Mouse (Mus musculus): Measurements from ENCODE around the gene Cluh.

Cluh gene

DNA sequence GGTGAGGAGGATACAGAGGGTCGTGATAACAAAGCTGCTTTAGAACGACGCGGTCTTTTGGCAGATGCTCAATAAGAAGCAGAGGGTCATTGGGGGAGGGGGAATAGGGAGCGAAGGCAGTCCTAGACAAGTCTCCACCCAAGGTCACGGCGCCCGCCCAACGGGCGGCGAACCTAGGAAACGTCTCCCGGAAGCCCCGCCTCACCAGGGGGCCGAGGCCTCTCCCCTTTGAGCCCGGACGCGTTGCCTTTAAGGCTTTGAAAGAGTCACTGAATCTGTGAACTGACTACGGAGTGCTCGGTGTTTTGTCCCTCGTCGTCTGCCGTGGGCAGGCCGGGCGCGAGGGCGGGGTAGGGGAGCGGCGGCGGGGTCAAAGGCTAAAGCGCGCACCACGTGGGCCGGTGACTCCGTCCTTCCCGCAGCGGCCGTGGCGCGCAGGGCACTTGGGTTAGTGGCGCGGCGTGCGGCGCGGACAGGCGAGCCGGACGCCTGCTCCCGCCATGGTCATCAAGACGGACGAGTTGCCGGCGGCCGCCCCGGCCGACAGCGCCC is at the start of gene Cluh:
Cluh (plus strand) TSS at position 401 of the 552 bp plus-strand sequence.
- peak; percentile 97 to 98 for DNase-seq

GRCm38 (mm10) chr11:74602286-74602685 is 47.0 kb upstream of the Cluh start:
- no peak for DNase-seq

- no peak for DNase-seq
Measured at GRCm38 (mm10) chr11:74610068-74610467, 39.2 kb upstream of the Cluh start.

DNA sequence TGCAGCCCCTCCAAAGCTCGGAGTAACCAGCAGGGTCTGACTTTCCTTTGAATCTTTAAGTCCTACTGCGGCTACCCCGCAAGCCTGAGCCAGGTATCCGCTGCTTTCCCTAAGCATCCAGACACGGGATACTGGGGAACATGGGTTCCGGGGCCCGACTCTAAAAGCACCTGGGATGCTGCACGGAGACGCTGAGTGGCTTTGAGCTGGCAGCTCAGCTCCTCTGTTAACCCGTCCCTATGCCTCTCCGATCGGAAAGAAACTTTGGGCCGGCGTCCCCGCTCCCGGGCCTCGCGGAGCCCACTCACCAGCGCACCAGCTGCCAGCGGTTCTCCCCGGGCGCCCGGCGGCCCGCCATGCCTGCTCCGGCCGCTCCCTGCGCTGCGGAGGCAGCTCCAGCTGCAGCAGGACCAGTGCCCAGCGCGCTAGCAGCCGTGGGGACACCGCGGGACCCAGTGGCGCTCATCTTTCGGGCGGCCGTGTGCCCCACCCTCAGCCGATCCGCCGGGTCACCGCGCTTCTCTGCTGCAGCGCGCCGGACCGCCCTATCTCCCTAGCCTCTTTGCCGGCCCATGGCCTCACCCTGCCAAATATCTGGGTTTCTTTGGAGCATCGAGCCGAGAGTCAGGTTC is 38.6 kb upstream of the Cluh start, which contains the start of gene Rap1gap2:
Rap1gap2 (minus strand) TSS at position 371 of the 632 bp plus-strand sequence.
- DNase-seq = no peak

DNA sequence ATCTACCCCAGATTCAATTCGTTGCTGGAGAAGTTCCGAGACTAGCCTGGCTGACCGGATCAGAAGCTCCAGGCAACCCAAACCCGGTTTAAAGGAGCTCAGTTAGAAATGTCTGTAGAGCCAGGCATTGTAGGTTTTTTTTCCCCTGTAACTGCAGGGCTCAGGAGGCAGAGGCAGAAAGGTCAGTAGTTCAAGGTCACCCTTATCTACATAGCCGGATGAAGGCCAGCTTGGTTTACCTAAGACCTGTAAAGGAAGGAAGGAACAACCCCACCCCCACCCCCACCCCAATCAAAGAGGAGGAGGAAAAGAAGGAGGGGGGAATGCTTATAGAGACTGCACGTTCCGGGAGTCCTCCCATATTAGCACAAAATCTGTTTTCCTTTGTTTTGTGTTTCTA is 37.9 kb upstream of the Cluh start:
- DNase-seq = no peak

- no peak for DNase-seq
Measured at GRCm38 (mm10) chr11:74613428-74613827, 35.9 kb upstream of the Cluh start.

- DNase-seq = no peak
Measured at GRCm38 (mm10) chr11:74615571-74615970, 33.7 kb upstream of the Cluh start.

- DNase-seq = peak; percentile 42 to 55
Measured at GRCm38 (mm10) chr11:74619201-74619955, 29.9 kb upstream of the Cluh start, which contains the start of gene Ccdc92b. TSS of gene Ccdc92b (plus strand) at chr11:74619605.

DNA sequence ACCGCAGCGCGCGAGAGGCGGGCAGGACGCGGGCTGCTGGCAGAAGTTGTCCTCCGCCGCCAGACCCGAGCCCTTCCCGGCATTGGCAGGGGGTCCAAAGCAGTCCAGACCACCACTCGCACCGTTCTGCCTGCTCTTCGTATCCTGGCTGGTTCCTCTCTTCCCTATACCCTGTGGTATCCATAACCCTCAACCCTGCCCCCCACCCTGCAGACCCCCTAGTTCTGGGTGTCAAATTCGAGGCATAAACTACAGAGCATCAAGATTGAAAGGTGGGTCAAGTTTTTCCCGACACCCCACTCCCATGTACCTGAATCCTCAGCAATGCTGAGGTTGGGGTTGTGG is 29.4 kb upstream of the Cluh start:
- no peak for DNase-seq

DNA sequence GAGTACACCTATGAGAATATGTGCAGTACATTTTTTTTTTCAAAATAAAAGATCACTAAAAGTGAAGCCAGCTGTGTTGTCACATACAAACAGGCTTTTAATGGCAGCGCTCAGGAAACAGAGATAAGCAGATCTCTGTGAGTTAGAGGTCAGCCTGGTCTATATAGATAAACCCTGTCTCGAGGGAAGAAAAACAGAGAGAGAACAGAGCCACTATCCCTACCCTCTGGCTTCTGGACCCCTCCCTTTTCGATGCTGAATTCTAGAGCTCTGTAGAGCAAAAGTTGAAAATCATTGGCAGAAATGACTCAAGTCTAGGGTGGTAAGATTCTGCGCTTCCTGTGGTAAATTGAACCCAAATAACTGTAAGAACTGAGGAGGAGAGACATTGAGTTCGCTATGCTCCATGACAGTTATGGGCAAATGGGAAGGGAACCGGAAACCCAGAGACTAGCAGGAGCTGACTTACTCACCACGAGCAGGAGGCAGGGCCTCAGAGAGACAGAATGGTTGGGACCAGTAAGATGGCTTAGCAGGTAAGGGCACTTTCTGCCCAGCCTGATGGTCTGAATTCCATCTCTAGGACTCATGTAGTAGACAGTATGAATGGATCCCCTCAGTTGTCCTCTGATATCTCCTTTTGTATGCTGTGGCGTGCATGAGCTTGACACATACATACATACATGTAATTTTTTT is 27.2 kb upstream of the Cluh start:
- DNase-seq = no peak

DNA sequence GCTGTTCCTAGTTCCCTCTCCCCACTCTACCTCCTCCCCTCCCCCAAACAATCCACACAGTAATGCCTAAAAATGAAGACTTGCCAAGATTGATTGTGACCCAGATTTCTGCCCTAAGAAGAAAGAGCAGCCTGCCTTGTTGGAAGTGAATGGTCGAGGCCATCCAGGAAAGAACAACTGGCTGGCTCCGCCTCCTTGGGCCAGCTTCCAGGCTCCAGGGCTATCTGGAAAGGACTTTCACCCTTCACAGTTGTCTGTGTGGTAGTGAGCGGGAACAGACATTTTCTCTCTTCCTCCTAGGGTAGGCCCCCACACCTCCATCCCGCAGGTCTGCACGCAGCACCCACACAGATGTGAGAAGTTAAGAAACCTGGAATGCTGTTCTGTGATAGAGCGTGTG is 25.6 kb upstream of the Cluh start:
- DNase-seq = no peak

DNA sequence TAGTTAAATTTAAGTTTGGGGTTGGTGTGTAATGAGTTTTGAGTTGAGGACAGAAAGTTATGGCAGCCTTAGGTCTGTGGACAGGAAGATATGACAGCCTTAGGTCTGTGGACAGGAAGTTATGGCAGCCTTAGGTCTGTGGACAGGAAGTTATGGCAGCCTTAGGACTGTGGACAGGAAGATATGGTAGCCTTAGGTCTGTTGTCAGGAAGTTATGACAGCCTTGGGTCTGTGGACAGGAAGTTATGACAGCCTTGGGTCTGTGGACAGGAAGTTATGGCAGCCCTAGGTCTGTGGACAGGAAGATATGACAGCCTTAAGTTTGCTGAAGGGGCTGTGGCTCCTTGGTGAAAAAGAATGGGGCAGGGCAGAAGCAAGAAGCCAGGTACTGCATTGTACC is 24.0 kb upstream of the Cluh start:
- no peak for DNase-seq

DNA sequence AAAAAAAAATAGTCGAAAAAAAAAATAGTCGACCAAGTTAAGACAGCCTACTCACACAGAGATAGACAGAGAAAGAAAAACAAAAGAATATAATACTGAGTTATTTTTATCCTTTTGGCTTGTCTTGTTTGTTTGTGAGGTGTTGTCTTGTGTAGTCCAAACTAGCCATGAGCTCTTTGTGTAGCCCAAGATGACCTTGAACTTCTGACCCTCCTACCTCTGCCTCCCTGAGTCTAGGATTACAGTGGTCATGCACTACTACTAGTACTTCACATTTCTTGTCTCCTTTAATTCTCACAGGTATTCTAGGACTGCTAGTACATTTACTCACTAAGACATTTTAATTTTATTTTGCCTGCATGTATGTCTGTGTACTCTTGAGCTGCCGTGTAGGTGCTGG is 21.8 kb upstream of the Cluh start:
- no peak for DNase-seq

DNA sequence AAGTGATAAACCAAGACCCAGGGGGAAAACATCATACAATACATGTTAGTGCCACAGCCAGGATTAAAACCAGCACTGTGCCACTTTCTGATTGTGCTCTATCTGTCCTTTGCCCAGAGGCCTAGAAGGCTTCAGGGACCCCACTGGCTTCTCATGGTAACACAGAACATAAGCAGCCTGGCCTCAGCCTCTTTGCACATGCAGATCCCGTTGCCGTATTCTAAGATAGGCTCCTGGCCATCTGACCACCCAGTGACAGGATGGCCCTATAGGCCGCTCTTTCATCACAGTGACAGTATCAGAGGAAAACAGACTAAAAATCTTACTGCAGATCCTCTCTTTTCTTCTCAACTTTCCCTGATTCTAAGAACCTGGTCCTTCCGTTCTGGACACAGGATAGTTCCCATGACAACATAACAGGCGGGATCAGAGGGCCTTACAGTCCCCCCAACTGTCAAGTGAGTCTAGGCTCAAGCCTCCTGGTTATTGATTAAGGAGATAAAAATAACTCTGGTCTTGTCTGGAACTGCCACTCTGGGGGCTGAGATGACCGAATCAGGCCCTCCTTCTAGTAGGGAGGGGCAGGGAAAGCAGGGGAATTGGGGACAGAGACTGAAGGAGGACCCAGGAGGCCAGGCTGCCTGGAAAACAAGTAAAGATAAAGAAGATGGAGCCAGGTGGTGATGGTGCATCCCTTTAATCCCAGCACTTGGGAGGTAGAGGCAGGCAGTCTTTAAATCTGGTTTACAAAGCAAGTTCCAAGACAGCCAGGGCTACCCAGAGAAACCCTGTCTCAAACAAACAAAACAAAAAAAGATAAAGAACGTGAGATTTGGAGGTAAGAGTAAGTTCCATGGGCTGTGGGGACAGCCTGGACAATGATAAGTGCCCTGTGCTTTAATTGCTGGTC is 17.2 kb upstream of the Cluh start:
- DNase-seq = no peak

GRCm38 (mm10) chr11:74634490-74635275 is 14.6 kb upstream of the Cluh start:
- DNase-seq = peak in 1 of 2 experiments; percentile 37

DNA sequence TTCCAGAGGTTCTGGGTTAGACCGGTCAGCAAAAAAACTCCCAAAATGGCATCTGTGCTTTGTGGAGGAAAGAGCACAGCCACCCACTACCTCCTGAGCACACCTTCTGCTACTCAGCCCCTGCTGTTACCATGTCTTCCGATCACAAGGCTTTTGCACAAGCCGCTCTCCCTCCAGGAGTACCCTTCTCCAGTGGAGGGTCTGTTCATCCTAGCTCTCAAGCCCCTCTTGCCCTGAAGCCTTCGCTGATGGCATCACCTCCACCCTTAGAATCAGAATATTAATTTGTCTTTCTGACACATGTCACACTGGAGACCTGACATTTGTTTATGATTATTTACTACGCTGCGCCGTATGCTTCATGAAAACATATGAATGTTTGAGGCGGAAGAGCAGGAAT is 11.8 kb upstream of the Cluh start:
- no peak for DNase-seq

DNA sequence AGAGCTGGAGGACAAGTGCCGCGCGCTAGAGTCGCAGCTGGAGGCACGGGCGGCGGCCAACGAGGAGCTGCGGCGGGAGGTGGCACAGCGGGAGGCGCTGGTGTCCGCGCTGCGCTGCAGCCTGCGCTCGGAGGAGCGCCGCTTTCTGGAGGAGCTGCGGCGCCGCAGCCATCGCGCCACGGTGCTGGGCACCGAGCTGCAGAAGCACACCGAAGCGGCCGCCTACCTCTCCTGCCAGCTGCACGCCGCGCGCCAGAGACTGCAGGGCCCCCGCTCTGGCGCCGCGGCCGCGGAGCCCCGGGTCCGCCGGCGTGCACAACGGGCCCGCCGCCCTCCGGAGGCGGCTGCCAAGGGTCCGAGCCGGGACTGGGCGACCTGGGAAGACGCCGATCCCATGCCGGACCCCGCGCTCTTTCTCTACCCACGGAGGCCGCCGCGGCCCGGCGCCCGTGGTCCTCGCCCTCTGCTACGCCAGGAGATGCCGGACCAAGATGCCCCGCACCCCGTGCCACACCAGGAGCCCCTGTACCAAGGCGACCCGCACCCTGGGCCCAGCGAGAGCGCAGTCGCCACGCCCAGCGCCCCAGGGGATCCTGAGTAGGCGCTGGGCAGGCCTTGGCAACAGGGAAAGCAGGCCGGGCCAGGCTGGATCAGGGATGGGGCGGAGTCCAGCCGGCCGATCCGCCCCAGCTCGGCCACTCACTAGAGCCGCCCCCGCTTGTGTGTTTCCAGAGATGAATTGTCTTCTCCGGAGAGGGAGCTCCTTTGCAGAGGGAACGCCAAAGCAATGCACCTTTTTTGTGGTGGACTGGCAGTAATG is 11.1 kb upstream of the Cluh start:
- DNase-seq = peak; percentile 14 to 37

- no peak for DNase-seq
Measured at GRCm38 (mm10) chr11:74638791-74639411, 10.4 kb upstream of the Cluh start.

DNA sequence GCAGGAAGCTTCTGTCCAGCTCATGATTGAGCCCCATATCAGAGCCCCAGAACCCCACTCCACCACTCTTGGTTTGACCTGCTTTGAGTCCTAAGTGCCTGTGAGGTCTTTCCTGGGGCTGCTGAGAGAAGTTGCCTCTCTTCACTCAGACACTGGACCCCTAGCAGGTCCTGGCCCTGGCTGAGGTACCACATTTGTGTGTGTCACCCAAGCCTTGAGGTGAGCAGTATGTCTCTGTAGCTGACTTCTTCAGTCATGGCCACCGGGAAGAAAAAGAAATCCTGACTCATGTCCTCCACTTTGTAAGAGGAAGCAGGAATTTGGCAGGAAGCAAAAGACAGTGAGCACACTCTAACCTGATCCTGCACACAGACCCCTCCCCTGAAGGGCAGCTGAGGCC is 9.7 kb upstream of the Cluh start:
- no peak for DNase-seq

GRCm38 (mm10) chr11:74647966-74648365 is 1.3 kb upstream of the Cluh start:
- no peak for DNase-seq

All from thymus, adult 18-20 months (tissue).